Mouse (Mus musculus) hindbrain, postnatal 0 days (tissue): ENCODE measurements at regions not wholly inside any gene's neighbourhood (a gene's known extent, or its start where the extent isn't known, plus 50 kb on each side); places are given as distances from the start of the nearest gene placed in this dataset.

ENCODE experiments used
- ATAC-seq: fragments of 200-750 bp; cut with Nextera tagmentation; 2 replicates; pipeline ENCODE4 v1.8.0; 2017; ENCODE audit warnings: mild to moderate bottlenecking, moderate TSS enrichment, moderate library complexity
- DNase-seq: peaks from one replicate; pipeline ENCODE4 v3.0.0-alpha.2; 2015; ENCODE audit warnings: low spot score
- H3K27ac ChIP-seq: fragments of 300-500 bp; sonication (generic); 2 replicates; pipeline ENCODE4 v1.5.1; 2014; ENCODE audit warnings: mild to moderate bottlenecking
- H3K27me3 ChIP-seq: fragments of 300-500 bp; sonication (generic); 2 replicates; pipeline ENCODE4 v1.6.1; 2014; ENCODE audit warnings: low read length, mixed read lengths; ENCODE audit not compliant: insufficient read depth
- H3K36me3 ChIP-seq: fragments of 300-500 bp; sonication (generic); 2 replicates; pipeline ENCODE4 v1.6.1; 2014; ENCODE audit warnings: low read length, mixed read lengths; ENCODE audit not compliant: insufficient read depth
- H3K4me1 ChIP-seq: fragments of 300-500 bp; sonication (generic); 2 replicates; pipeline ENCODE4 v1.6.1; 2014; ENCODE audit warnings: antibody characterized with exemption, low read length, mixed read lengths; ENCODE audit not compliant: insufficient read depth
- H3K4me2 ChIP-seq: fragments of 300-500 bp; sonication (generic); 2 replicates; pipeline ENCODE4 v1.6.1; 2014; ENCODE audit warnings: low read depth, mild to moderate bottlenecking, low read length, moderate library complexity, mixed read lengths
- H3K4me3 ChIP-seq: fragments of 300-500 bp; sonication (generic); 2 replicates; pipeline ENCODE4 v1.5.1; 2014; ENCODE audit warnings: low read length
- H3K9ac ChIP-seq: fragments of 300-500 bp; sonication (generic); replicated peaks from 2 replicates; pipeline ENCODE4 v1.6.1; 2014; ENCODE audit warnings: mild to moderate bottlenecking, low read length, moderate library complexity, mixed read lengths
- H3K9me3 ChIP-seq: fragments of 300-500 bp; sonication (generic); 2 replicates; pipeline ENCODE4 v1.6.1; 2016; ENCODE audit warnings: low read length, mixed read lengths
- CTCF ChIP-seq: IDR thresholded peaks from 2 replicates; pipeline ENCODE4 v1.5.1; 2016; ENCODE audit warnings: antibody characterized with exemption, control low read depth, low read depth
- whole genome bisulfite sequencing: fragments of 180-500 bp; shearing (Covaris S2); extraction: QIAGEN DNeasy Blood & Tissue Kit; methylation state at CpG from one replicate; pipeline ENCODE4 v1.1.7; 2014; 5-methylcytosine and 5-hydroxymethylcytosine counted together

- H3K4me3 ChIP-seq, result no peak overlapping the region
- H3K4me1 ChIP-seq, result no peaks in the 10 kb centered on the region
- no peak overlapping the region for H3K9ac ChIP-seq
- ATAC-seq, result no peak
- 60% methylated on average over 6 of the region's 6 CpGs for WGBS
- no peak overlapping the region for H3K27ac ChIP-seq
- no peaks in the 10 kb centered on the region for H3K9me3 ChIP-seq
- H3K4me2 ChIP-seq, result no peak overlapping the region
- no peak for DNase-seq
- H3K36me3 ChIP-seq, result no peaks in the 10 kb centered on the region
- no peaks in the 10 kb centered on the region for H3K27me3 ChIP-seq
- no peak for TF ChIP-seq CTCF
These were observed 92.0 kb downstream of the Cdc5l start for GRCm38 (mm10) chr17:45341573-45341972.

GRCm38 (mm10) chr17:45340851-45341250 is 92.7 kb downstream of the Cdc5l start:
- Histone ChIP-seq H3K9me3 (no peaks in the 10 kb centered on the region), H3K36me3 (no peaks in the 10 kb centered on the region), H3K4me2 (no peak overlapping the region), H3K4me1 (no peaks in the 10 kb centered on the region), H3K4me3 (no peak overlapping the region), H3K27ac (no peak overlapping the region), H3K9ac (no peak overlapping the region), H3K27me3 (no peaks in the 10 kb centered on the region)
- DNase-seq (no peak), ATAC-seq (no peak)
- 89% methylated on average over 4 of the region's 4 CpGs for WGBS
- no peak for TF ChIP-seq CTCF

- Histone ChIP-seq H3K4me1 (no peaks in the 10 kb centered on the region), H3K4me2 (no peak overlapping the region), H3K27ac (no peak overlapping the region), H3K36me3 (no peaks in the 10 kb centered on the region), H3K9me3 (no peaks in the 10 kb centered on the region), H3K4me3 (no peak overlapping the region), H3K9ac (no peak overlapping the region), H3K27me3 (no peaks in the 10 kb centered on the region)
- DNase-seq (no peak), ATAC-seq (no peak)
- no peak for TF ChIP-seq CTCF
- WGBS, result 73% methylated on average over 11 of the region's 11 CpGs
These were observed 94.3 kb downstream of the Cdc5l start for GRCm38 (mm10) chr17:45339226-45339625.

- 80% methylated on average over 4 of the region's 4 CpGs for WGBS
- Histone ChIP-seq H3K36me3 (no peaks in the 10 kb centered on the region), H3K9me3 (no peaks in the 10 kb centered on the region), H3K27me3 (no peaks in the 10 kb centered on the region), H3K4me2 (no peak overlapping the region), H3K27ac (no peak overlapping the region), H3K4me1 (no peaks in the 10 kb centered on the region), H3K4me3 (no peak overlapping the region), H3K9ac (no peak overlapping the region)
- no peak for TF ChIP-seq CTCF
- no peak for DNase-seq
- no peak for ATAC-seq
These were observed 95.5 kb downstream of the Cdc5l start for GRCm38 (mm10) chr17:45338086-45338485.

- Histone ChIP-seq H3K9me3 (no peaks in the 10 kb centered on the region), H3K9ac (no peak overlapping the region), H3K4me1 (no peaks in the 10 kb centered on the region), H3K4me2 (no peak overlapping the region), H3K27me3 (no peaks in the 10 kb centered on the region), H3K36me3 (no peaks in the 10 kb centered on the region), H3K27ac (no peak overlapping the region), H3K4me3 (no peak overlapping the region)
- DNase-seq (no peak), ATAC-seq (no peak)
- no peak for TF ChIP-seq CTCF
- 86% methylated on average over 9 of the region's 9 CpGs for WGBS
These were observed 97.9 kb downstream of the Cdc5l start for GRCm38 (mm10) chr17:45335586-45336151.

GRCm38 (mm10) chr17:45334732-45335381 is 98.7 kb downstream of the Cdc5l start:
- 63% methylated on average over 13 of the region's 13 CpGs for WGBS
- H3K36me3 ChIP-seq, result no peaks in the 10 kb centered on the region
- no peaks in the 10 kb centered on the region for H3K4me1 ChIP-seq
- no peak overlapping the region for H3K4me2 ChIP-seq
- H3K4me3 ChIP-seq, result no peak overlapping the region
- no peaks in the 10 kb centered on the region for H3K9me3 ChIP-seq
- ATAC-seq (peak; percentile 57), DNase-seq (peak; percentile 78)
- H3K9ac ChIP-seq, result no peak overlapping the region
- no peak for TF ChIP-seq CTCF
- no peak overlapping the region for H3K27ac ChIP-seq
- no peaks in the 10 kb centered on the region for H3K27me3 ChIP-seq

- TF ChIP-seq CTCF, result no peak
- Histone ChIP-seq H3K9ac (no peak overlapping the region), H3K9me3 (no peaks in the 10 kb centered on the region), H3K4me2 (no peak overlapping the region), H3K4me1 (no peaks in the 10 kb centered on the region), H3K27me3 (no peaks in the 10 kb centered on the region), H3K27ac (no peak overlapping the region), H3K4me3 (no peak overlapping the region), H3K36me3 (no peaks in the 10 kb centered on the region)
- WGBS, result 49% methylated on average over 12 of the region's 12 CpGs
- DNase-seq (peak; percentile 40), ATAC-seq (peak; percentile 36; the same call in 1 of the 2 replicates)
These were observed 101.2 kb downstream of the Cdc5l start for GRCm38 (mm10) chr17:45332321-45332720.
